Mouse (Mus musculus) megakaryocyte, embryonic 14.5 days (primary cell): ENCODE results near the gene Tnfrsf14. TPM values are rescaled to one million over a fixed set of nuclear protein-coding genes. Genes with fewer than 3 reads are reported as not detected.

Experiments
- H3K27me3 ChIP-seq: replicated peaks from 2 replicates; pipeline ENCODE3; 2012; ENCODE audit warnings: inconsistent platforms
- H3K36me3 ChIP-seq: replicated peaks from 2 replicates; pipeline ENCODE3; 2012; ENCODE audit warnings: low read length, inconsistent platforms, mixed read lengths
- H3K4me1 ChIP-seq: 2 replicates; pipeline ENCODE4 v1.6.1; 2012; ENCODE audit warnings: inconsistent platforms
- H3K4me3 ChIP-seq: replicated peaks from 2 replicates; pipeline ENCODE3; 2012; ENCODE audit warnings: moderate library complexity, mild to moderate bottlenecking, inconsistent platforms
- H3K9me3 ChIP-seq: 2 replicates; pipeline ENCODE4 v1.6.1; 2012; ENCODE audit warnings: inconsistent platforms
- FLI1 ChIP-seq: IDR thresholded peaks from 2 replicates; pipeline ENCODE4 v1.6.1; 2012; ENCODE audit warnings: low read length, inconsistent platforms, mixed read lengths
- GATA1 ChIP-seq: IDR thresholded peaks from 3 replicates; pipeline ENCODE4 v1.6.1; 2012; ENCODE audit warnings: mixed read lengths, low read length, inconsistent platforms, borderline replicate concordance
- polyA plus RNA-seq: library from polyadenylated mRNA; stranded (reverse); fragments of >175 nt; gene quantifications from 2 replicates; pipeline ENCODE4 v1.2.3, GENCODE M21; 2012; ENCODE audit warnings: low replicate concordance; ENCODE audit not compliant: insufficient read depth

Gene Tnfrsf14
- polyA plus RNA-seq, 1 experiment: 5.4 TPM

GRCm38 (mm10) chr4:154961911-154962310 lies 33.5 kb upstream of the Tnfrsf14 start:
- Histone ChIP-seq H3K4me3 (peak overlapping the region; percentile 90), H3K4me1 (peaks cover 63% of the 10 kb centered on the region)

DNA sequence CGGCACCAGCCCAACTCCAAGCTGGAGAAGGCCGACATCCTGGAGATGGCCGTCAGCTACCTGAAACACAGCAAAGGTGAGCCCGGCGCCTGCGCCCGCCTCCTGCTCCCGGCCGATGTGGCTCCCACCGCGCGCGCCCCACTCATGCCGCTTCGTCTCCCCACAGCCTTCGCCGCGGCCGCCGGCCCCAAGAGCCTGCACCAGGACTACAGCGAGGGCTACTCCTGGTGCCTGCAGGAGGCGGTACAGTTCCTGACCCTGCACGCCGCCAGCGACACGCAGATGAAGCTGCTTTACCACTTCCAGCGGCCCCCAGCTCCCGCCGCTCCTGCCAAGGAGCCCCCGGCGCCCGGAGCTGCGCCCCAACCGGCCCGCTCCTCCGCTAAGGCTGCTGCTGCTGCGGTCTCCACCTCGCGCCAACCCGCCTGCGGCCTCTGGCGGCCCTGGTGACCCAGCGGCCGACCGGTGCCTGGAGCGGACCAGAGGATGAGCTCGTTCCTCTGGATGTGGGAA lies 32.9 kb upstream of the Tnfrsf14 start:
- 0 out of 2 replicates have a peak, but pooled peaks cover 3% of the 10 kb centered on the region for H3K9me3 ChIP-seq
- peaks cover 59% of the 10 kb centered on the region for H3K4me1 ChIP-seq
- peak overlapping the region; percentile 90 for H3K4me3 ChIP-seq
- H3K36me3 ChIP-seq: peaks cover 5% of the 10 kb centered on the region
- peaks cover 71% of the 10 kb centered on the region for H3K27me3 ChIP-seq
- TF ChIP-seq GATA1: no peak
- no peak for TF ChIP-seq FLI1

More at GRCm38 (mm10) chr4:154961911-154962310, 33.5 kb upstream of the Tnfrsf14 start:
- 0 out of 2 replicates have a peak, but pooled peaks cover 3% of the 10 kb centered on the region for H3K9me3 ChIP-seq
- H3K36me3 ChIP-seq: peaks cover 11% of the 10 kb centered on the region
- TF ChIP-seq FLI1: no peak
- no peak for TF ChIP-seq GATA1
- peaks cover 66% of the 10 kb centered on the region for H3K27me3 ChIP-seq

- TF ChIP-seq FLI1: no peak
- TF ChIP-seq GATA1: no peak
- Histone ChIP-seq H3K4me1 (peaks cover 54% of the 10 kb centered on the region), H3K27me3 (peaks cover 76% of the 10 kb centered on the region), H3K4me3 (peak within 1 kb of the TSS; percentile 90), H3K36me3 (no peaks in the 10 kb centered on the region), H3K9me3 (0 out of 2 replicates have a peak, but pooled peaks cover 3% of the 10 kb centered on the region)
These were observed 32.4 kb upstream of the Tnfrsf14 start, which contains the start of gene Hes5 for GRCm38 (mm10) chr4:154960690-154961225. TSS of gene Hes5 (plus strand) at chr4:154960923.

- Histone ChIP-seq H3K9me3 (0 out of 2 replicates have a peak, but pooled peaks cover 3% of the 10 kb centered on the region), H3K27me3 (peaks cover 81% of the 10 kb centered on the region), H3K36me3 (no peaks in the 10 kb centered on the region), H3K4me3 (peak overlapping the region; percentile 90), H3K4me1 (peaks cover 48% of the 10 kb centered on the region)
- TF ChIP-seq FLI1 (no peak), GATA1 (no peak)
These were observed 31.8 kb upstream of the Tnfrsf14 start for GRCm38 (mm10) chr4:154960021-154960689.

GRCm38 (mm10) chr4:154958621-154959020 lies 30.3 kb upstream of the Tnfrsf14 start:
- Histone ChIP-seq H3K36me3 (no peaks in the 10 kb centered on the region), H3K4me3 (no peak overlapping the region), H3K9me3 (0 out of 2 replicates have a peak, but pooled peaks cover 3% of the 10 kb centered on the region), H3K4me1 (peaks cover 42% of the 10 kb centered on the region), H3K27me3 (peaks cover 96% of the 10 kb centered on the region)
- no peak for TF ChIP-seq GATA1
- TF ChIP-seq FLI1: no peak

- Histone ChIP-seq H3K4me1 (peaks cover 39% of the 10 kb centered on the region), H3K4me3 (no peak overlapping the region), H3K27me3 (peaks cover 97% of the 10 kb centered on the region), H3K9me3 (0 out of 2 replicates have a peak, but pooled peaks cover 3% of the 10 kb centered on the region), H3K36me3 (no peaks in the 10 kb centered on the region)
- TF ChIP-seq GATA1: no peak
- TF ChIP-seq FLI1: no peak
These were observed 29.8 kb upstream of the Tnfrsf14 start for GRCm38 (mm10) chr4:154958171-154958570.

DNA sequence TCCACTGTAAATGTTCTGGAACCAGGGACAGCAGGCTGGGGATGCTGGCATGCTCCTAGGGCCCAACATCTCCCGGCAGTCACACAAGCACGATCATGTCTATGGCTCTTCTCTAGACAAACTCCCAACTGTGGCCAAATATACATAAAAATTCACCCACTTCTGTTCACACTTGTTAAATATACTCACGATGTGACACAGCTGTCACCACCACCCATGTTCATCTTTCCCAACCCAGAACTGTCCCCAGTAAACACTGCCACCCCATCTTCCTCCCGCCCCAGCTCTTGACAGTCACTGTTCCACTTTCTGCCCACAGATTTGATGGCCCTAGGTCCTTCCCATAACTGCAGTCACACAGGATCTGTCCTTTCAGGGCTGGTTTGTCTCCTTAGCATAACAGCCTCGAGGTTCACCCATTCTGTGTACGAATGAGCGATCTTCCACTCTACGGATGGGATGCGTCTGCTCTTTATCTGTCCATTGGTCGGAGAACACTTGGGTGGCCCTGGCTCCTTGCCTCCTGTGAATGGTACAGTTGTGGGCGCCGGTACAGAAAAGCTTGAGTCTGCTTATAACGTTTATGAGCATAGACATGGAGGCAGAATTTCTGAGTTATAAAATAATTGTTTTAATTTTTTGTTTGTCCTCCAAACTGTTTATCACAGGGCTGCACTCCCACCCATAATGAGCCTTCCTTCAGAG lies 29.1 kb upstream of the Tnfrsf14 start:
- Histone ChIP-seq H3K4me3 (no peak overlapping the region), H3K27me3 (peaks cover 97% of the 10 kb centered on the region), H3K9me3 (0 out of 2 replicates have a peak, but pooled peaks cover 3% of the 10 kb centered on the region), H3K4me1 (peaks cover 39% of the 10 kb centered on the region), H3K36me3 (no peaks in the 10 kb centered on the region)
- TF ChIP-seq FLI1: no peak
- no peak for TF ChIP-seq GATA1

GRCm38 (mm10) chr4:154956604-154957003 lies 28.2 kb upstream of the Tnfrsf14 start:
- Histone ChIP-seq H3K4me1 (peaks cover 31% of the 10 kb centered on the region), H3K36me3 (no peaks in the 10 kb centered on the region), H3K27me3 (peaks cover 97% of the 10 kb centered on the region), H3K4me3 (no peak overlapping the region), H3K9me3 (0 out of 2 replicates have a peak, but pooled peaks cover 3% of the 10 kb centered on the region)
- no peak for TF ChIP-seq GATA1
- TF ChIP-seq FLI1: no peak

DNA sequence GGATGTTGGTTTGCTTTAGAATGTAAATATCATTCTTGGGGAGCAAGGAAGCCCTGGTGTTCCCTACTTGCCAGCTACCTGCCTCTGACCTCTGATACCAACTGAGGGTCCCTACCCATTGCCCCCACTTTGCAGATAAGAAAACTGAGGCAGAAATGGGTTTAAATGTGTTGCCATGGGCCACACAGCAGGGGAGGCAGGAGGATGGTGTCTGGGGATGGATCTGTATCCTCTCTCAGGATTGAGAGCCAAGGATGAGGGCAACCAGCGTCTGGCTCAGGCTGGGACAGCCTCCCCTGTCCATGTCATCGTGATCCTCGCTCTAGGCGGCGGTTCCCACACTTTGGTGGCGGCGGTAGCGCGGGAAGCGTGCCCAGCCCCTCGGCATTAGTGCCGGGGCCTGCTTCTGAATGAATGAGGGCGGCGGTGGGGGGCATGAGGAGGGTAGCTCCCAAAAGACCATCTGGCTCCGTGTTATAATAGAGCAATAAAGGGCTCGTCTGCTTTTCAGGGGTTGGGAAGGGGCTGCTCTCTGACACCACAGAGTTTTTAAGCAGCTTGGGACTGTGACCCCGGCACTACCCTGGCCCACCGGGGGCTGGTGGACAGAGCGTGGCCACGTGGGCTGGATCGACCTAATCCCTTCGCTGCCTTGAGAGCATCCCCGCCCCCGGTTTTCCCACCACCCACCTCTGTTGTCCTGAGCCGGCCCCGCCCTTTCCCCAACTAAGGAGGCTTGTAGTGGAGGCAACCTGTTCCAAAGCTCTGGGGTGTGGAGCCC lies 24.3 kb upstream of the Tnfrsf14 start:
- Histone ChIP-seq H3K4me3 (no peak overlapping the region), H3K9me3 (no peaks in the 10 kb centered on the region), H3K4me1 (peaks cover 13% of the 10 kb centered on the region), H3K27me3 (peaks cover 92% of the 10 kb centered on the region), H3K36me3 (no peaks in the 10 kb centered on the region)
- TF ChIP-seq GATA1: no peak
- no peak for TF ChIP-seq FLI1
